Mouse (Mus musculus) embryonic facial prominence, embryonic 11.5 days (tissue): ENCODE results near the gene Hhat. TPM values are rescaled to one million over a fixed set of nuclear protein-coding genes. Genes with fewer than 3 reads are reported as not detected.
A peak's percentile ranks its signal among the peaks of the same experiment; 100 is the strongest.

Experiments used
- ATAC-seq: fragments of 200-750 bp; cut with Nextera tagmentation; replicated peaks from 2 replicates; pipeline ENCODE4 v1.8.0; 2017; ENCODE audit warnings: low read depth; ENCODE audit not compliant: insufficient number of reproducible peaks, low FRiP score, low TSS enrichment
- DNase-seq: peaks from one replicate; pipeline ENCODE4 v3.0.0-alpha.2; 2015; ENCODE audit warnings: low spot score
- H3K27ac ChIP-seq: fragments of 300-500 bp; sonication (generic); replicated peaks from 2 replicates; pipeline ENCODE4 v1.5.1; 2014; ENCODE audit warnings: mild to moderate bottlenecking, low read depth, low read length, control low read depth
- H3K27me3 ChIP-seq: fragments of 300-500 bp; sonication (generic); 2 replicates; pipeline ENCODE4 v1.6.1; 2014; ENCODE audit warnings: mild to moderate bottlenecking, low read length, moderate library complexity, mixed read lengths; ENCODE audit not compliant: control insufficient read depth, insufficient read depth
- H3K36me3 ChIP-seq: fragments of 300-500 bp; sonication (generic); replicated peaks from 2 replicates; pipeline ENCODE4 v1.6.1; 2014; ENCODE audit warnings: low read depth, mild to moderate bottlenecking, low read length, moderate library complexity, mixed read lengths; ENCODE audit not compliant: control insufficient read depth, insufficient read depth
- H3K4me1 ChIP-seq: fragments of 300-500 bp; sonication (generic); 2 replicates; pipeline ENCODE4 v1.6.1; 2014; ENCODE audit warnings: low read length, mixed read lengths; ENCODE audit not compliant: control insufficient read depth, insufficient read depth
- H3K4me2 ChIP-seq: fragments of 300-500 bp; sonication (generic); 2 replicates; pipeline ENCODE4 v1.6.1; 2014; ENCODE audit warnings: low read depth, mild to moderate bottlenecking, control low read depth, low read length, moderate library complexity
- H3K4me3 ChIP-seq: fragments of 300-500 bp; sonication (generic); 2 replicates; pipeline ENCODE4 v1.5.1; 2014; ENCODE audit warnings: low read depth, low read length, control low read depth
- H3K9ac ChIP-seq: fragments of 300-500 bp; sonication (generic); replicated peaks from 2 replicates; pipeline ENCODE4 v1.6.1; 2014; ENCODE audit warnings: mild to moderate bottlenecking, control low read depth, low read length
- H3K9me3 ChIP-seq: fragments of 300-500 bp; sonication (generic); replicated peaks from 2 replicates; pipeline ENCODE4 v1.6.1; 2016; ENCODE audit warnings: mild to moderate bottlenecking, low read length, inconsistent platforms, mixed read lengths; ENCODE audit not compliant: control insufficient read depth
- WGBS: fragments of 180-500 bp; shearing (Covaris S2); extraction: QIAGEN DNeasy Blood & Tissue Kit; methylation state at CpG from one replicate; pipeline ENCODE4 v1.1.7; 2014; 5-methylcytosine and 5-hydroxymethylcytosine counted together
- polyA plus RNA-seq: library from polyadenylated mRNA; unstranded; fragments of >200 nt; fragmentation: Nextera tagmentation; extraction: Ambion mirVana; gene quantifications from 2 replicates; pipeline ENCODE4 v1.2.1, GENCODE M21; 2014

Hhat gene
- polyA plus RNA-seq, 1 experiment from 2014 or later = 9.1 TPM

DNA sequence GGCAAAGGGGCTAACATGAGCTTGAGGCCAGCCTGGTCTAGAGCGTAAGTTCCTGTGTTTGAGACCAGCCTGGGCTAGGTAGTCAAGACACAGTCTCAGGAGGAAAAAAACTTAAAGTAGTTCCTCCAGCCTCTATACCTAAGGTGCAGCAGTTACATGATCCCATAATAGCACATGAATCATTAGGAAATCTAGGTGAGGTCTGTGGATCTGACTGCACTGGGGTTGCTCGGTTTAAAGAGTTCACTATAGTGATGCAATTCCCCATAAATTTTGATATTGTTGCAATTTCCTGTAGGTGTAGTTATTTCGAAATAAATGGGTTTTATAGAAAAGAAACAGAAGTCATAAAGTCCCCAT, 26.2 kb downstream of the Hhat start:
- DNase-seq (no peak), ATAC-seq (no peak)
- no peak overlapping the region for H3K4me3 ChIP-seq
- H3K27ac ChIP-seq = no peak overlapping the region
- WGBS = 61% methylated on average over 3 of the region's 3 CpGs
- no peak overlapping the region for H3K9ac ChIP-seq
- no peaks in the 10 kb centered on the region for H3K27me3 ChIP-seq
- H3K4me1 ChIP-seq = no peaks in the 10 kb centered on the region
- H3K4me2 ChIP-seq = no peak overlapping the region
- H3K9me3 ChIP-seq = no peaks in the 10 kb centered on the region
- no peaks in the 10 kb centered on the region for H3K36me3 ChIP-seq

DNA sequence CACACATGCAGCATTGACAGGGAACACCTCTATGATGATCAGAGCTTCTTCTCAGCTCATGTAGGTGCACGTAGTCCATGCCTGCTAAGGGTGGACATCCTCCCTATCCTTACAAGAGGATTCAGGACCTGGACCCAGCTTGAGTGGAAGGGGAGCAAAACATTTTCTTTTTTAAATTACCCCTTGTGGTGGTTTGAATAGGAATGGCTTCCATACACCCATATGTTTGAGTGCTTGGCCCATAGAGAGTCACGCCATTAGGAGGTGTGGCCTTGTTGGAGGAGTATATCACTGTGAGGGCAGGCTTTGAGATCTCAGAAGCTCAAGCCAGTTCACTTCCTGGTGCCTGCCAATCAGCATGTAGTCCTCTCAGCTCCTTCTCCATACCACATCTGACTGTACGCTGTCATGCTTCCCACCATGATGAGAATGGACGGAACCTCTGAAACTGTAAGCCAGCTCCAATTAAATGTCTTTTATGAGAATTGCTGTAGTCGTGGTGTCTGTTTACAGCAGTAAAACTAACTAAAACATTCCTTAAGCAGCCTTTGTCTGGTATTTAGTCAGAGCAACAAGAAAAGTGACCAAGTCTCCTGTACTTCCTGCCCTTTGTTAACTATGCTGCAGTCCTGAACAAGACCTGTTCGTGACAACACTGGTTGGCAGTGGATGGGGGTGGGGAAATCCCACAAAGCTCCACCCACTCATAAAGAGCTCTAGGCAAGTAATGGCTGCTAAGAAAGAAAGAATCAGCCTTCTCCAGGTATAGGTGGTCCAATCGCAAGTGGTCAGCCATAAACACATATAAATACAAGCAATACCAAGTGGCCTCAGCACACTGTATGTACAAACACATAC, 28.4 kb downstream of the Hhat start:
- H3K9me3 ChIP-seq = no peaks in the 10 kb centered on the region
- H3K4me3 ChIP-seq = no peak overlapping the region
- 79% methylated on average over 7 of the region's 7 CpGs for WGBS
- ATAC-seq (no peak), DNase-seq (no peak)
- no peaks in the 10 kb centered on the region for H3K27me3 ChIP-seq
- no peak overlapping the region for H3K4me2 ChIP-seq
- H3K4me1 ChIP-seq = no peaks in the 10 kb centered on the region
- no peaks in the 10 kb centered on the region for H3K36me3 ChIP-seq
- H3K9ac ChIP-seq = no peak overlapping the region
- no peak overlapping the region for H3K27ac ChIP-seq

GRCm38 (mm10) chr1:192741896-192742295, 29.1 kb downstream of the Hhat start:
- Histone ChIP-seq H3K4me2 (no peak overlapping the region), H3K36me3 (no peaks in the 10 kb centered on the region), H3K27ac (no peak overlapping the region), H3K9ac (no peak overlapping the region), H3K27me3 (no peaks in the 10 kb centered on the region), H3K9me3 (no peaks in the 10 kb centered on the region), H3K4me3 (no peak overlapping the region), H3K4me1 (no peaks in the 10 kb centered on the region)
- 95% methylated on average over 2 of the region's 2 CpGs for WGBS
- ATAC-seq = no peak
- no peak for DNase-seq

- H3K36me3 ChIP-seq = no peaks in the 10 kb centered on the region
- no peak overlapping the region for H3K4me2 ChIP-seq
- no peaks in the 10 kb centered on the region for H3K27me3 ChIP-seq
- ATAC-seq = no peak
- H3K9ac ChIP-seq = no peak overlapping the region
- no peak for DNase-seq
- no peaks in the 10 kb centered on the region for H3K9me3 ChIP-seq
- no peak overlapping the region for H3K4me3 ChIP-seq
- 48% methylated on average over 3 of the region's 3 CpGs for WGBS
- no peaks in the 10 kb centered on the region for H3K4me1 ChIP-seq
- no peak overlapping the region for H3K27ac ChIP-seq
Observed at GRCm38 (mm10) chr1:192736524-192736923, 34.5 kb downstream of the Hhat start.

GRCm38 (mm10) chr1:192736002-192736426, 35.0 kb downstream of the Hhat start:
- 68% methylated on average over 9 of the region's 9 CpGs for whole genome bisulfite sequencing
- Histone ChIP-seq H3K27ac (no peak overlapping the region), H3K9me3 (no peaks in the 10 kb centered on the region), H3K27me3 (no peaks in the 10 kb centered on the region), H3K36me3 (no peaks in the 10 kb centered on the region), H3K4me1 (no peaks in the 10 kb centered on the region), H3K9ac (no peak overlapping the region), H3K4me3 (no peak overlapping the region), H3K4me2 (no peak overlapping the region)
- ATAC-seq = no peak
- no peak for DNase-seq

DNA sequence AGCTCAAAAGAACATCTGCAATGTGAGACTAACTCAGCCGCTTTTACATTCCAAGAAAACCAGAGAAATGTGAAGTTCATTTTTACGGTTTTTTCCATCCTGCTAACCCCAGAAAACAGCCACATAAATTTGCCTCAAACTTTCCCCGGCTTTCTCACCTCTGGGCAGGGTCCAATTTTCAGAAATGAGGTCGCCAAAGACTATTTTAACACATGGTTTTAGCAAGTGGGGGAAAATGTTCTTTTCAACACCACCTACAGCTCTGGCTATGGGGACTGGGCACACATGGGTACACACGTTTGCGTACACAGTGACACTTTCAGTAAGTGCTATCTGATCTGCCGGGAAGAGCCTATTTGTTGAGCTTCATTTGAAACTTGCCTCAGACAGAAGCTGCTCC, 40.5 kb downstream of the Hhat start:
- DNase-seq = no peak
- 77% methylated on average over 7 of the region's 7 CpGs for WGBS

GRCm38 (mm10) chr1:192726996-192727624, 43.9 kb downstream of the Hhat start:
- ATAC-seq = no peak; the same call in 1 of the 2 replicates
- 52% methylated on average over 11 of the region's 11 CpGs for WGBS
- no peak overlapping the region for H3K4me3 ChIP-seq
- no peak overlapping the region for H3K27ac ChIP-seq
- no peak overlapping the region for H3K9ac ChIP-seq
- H3K4me1 ChIP-seq = no peaks in the 10 kb centered on the region
- DNase-seq = peak; percentile 70
- no peak overlapping the region for H3K4me2 ChIP-seq
- no peaks in the 10 kb centered on the region for H3K27me3 ChIP-seq
- no peaks in the 10 kb centered on the region for H3K36me3 ChIP-seq
- no peaks in the 10 kb centered on the region for H3K9me3 ChIP-seq

More for the DNA sequence above, 40.5 kb downstream of the Hhat start:
- H3K36me3 ChIP-seq = no peaks in the 10 kb centered on the region
- no peak overlapping the region for H3K9ac ChIP-seq
- ATAC-seq = no peak
- H3K4me2 ChIP-seq = no peak overlapping the region
- H3K4me1 ChIP-seq = no peaks in the 10 kb centered on the region
- H3K27ac ChIP-seq = no peak overlapping the region
- no peak overlapping the region for H3K4me3 ChIP-seq
- no peaks in the 10 kb centered on the region for H3K9me3 ChIP-seq
- no peaks in the 10 kb centered on the region for H3K27me3 ChIP-seq

- ATAC-seq = 0 out of 2 replicates have a peak, but pooled peaks have one; percentile 41
Observed at GRCm38 (mm10) chr1:192722147-192722546, 48.9 kb downstream of the Hhat start.

More at GRCm38 (mm10) chr1:192722147-192722546, 48.9 kb downstream of the Hhat start:
- no peak overlapping the region for H3K4me3 ChIP-seq
- H3K27ac ChIP-seq = no peak overlapping the region
- WGBS = 33% methylated on average over 5 of the region's 5 CpGs
- H3K9ac ChIP-seq = no peak overlapping the region
- peak; percentile 84 for DNase-seq
- H3K4me1 ChIP-seq = no peaks in the 10 kb centered on the region
- no peaks in the 10 kb centered on the region for H3K9me3 ChIP-seq
- no peaks in the 10 kb centered on the region for H3K36me3 ChIP-seq
- no peak overlapping the region for H3K4me2 ChIP-seq
- no peaks in the 10 kb centered on the region for H3K27me3 ChIP-seq
